Mouse (Mus musculus): ENCODE measurements around the gene Hist1h2ai.
"Not testable (repeated sequence)": the region's sequence is repeated elsewhere in the genome, so short reads cannot be mapped to it uniquely, and the experiment has no call there.

Gene Hist1h2ai

DNA sequence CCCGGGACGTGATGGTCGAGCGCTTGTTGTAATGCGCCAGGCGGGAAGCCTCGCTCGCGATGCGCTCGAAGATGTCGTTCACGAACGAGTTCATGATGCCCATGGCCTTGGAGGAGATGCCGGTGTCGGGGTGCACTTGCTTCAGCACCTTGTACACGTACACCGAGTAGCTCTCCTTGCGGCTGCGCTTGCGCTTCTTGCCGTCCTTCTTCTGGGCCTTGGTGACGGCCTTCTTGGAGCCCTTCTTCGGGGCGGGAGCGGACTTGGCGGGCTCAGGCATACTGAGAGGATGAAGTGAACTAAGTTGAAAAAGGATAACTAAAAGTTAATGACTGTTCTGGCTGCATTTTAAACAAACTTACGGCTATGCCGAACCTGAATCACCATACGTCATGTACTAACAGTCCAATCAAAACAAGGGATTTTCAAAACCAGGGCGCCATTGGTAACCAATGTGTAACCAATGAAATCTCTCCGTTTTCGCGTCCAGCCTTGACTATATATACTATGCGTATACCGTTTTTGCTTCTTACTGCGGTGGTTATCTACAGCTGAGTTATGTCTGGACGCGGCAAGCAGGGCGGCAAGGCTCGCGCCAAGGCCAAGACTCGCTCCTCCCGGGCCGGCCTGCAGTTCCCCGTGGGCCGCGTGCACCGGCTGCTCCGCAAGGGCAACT, at the start of gene Hist1h2ai, which contains the start of gene Hist1h2bl:
Hist1h2ai (plus strand) TSS at position 559 of the 676 bp plus-strand sequence.
Hist1h2bl (minus strand) TSS at position 280 of the 676 bp plus-strand sequence.
- peak; percentile 51 for DNase-seq

GRCm38 (mm10) chr13:21677305-21677704, 38.9 kb upstream of the Hist1h2ai start, which contains the start of gene Olfr1360:
Olfr1360 (minus strand) TSS chr13:21677405.
- DNase-seq, result no peak

- no peak for DNase-seq
Measured at GRCm38 (mm10) chr13:21697811-21698210, 18.4 kb upstream of the Hist1h2ai start, which contains the start of gene Olfr1359. Olfr1359 (plus strand) TSS chr13:21698111.

- no peak for DNase-seq
Measured at GRCm38 (mm10) chr13:21706669-21707068, 9.6 kb upstream of the Hist1h2ai start.

DNA sequence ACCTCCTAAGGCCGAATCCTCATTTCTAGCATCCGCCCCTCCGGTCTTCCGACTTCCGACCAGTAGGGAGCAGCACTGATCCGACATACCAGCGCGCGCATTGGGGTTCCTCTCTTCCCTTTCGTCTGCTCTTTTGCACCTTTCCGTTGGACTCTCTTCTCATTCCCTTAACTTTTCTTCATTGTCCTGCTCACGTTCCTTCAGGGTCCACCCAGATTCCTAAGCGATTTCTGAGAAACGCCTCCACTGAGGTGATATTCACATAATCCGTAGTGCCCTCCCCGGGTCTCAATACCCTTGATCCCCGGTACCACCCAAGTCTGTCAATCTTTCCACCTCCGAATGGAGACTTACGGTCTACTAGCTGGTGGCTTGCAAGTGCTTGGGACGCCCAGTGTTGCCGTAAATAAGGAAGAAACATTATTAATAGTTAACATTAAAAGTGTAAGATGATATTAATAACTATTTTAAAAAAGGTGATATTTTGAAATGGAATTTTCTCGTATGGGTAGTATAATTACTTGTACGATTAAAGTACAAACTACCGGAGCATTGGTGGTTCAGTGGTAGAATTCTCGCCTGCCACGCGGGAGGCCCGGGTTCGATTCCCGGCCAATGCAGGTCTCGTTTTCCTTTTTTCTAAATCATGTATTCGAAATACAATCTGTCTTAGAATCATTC, 6.1 kb upstream of the Hist1h2ai start:
- DNase-seq, result peak; percentile 89

- peak; percentile 76 for DNase-seq
Measured at GRCm38 (mm10) chr13:21710821-21711525, 5.2 kb upstream of the Hist1h2ai start.

DNA sequence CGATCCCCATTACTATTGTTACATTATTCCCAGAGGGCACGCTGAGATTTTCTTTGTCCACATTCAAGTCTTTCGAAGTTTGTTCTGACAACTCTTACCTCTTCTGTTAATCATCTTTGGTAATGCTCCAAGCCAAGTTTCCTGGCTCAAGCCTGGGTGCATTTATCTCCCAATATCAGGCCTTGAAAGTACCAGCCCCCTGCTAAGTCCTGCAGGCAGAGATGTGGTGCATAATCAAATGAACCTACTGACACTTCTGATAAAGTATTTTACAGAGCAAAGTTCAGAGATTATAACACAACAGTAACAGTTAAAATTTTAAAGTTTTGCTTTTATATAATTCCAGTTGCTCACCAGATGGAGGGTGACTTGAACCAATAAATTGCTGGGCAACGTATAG, 4.5 kb upstream of the Hist1h2ai start:
- DNase-seq, result no peak

DNA sequence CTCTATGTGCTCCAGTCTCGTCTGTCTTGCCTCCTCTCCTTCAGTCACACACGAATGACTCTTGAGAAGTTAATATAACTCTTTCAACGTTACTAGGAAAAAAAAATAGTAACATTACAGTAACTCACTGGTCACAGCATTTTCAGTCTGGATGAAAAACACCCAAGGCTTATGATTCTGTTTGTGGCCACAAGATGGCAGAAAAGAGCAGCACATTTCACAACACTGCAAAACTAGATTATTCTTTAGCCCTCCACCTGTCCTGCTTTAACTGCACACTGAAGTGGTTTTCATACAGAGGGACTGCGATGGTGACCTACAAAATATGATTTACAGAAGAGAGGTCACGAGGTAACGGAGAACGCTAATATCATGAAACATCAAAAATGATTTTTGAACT, 1.5 kb upstream of the Hist1h2ai start:
- no peak for DNase-seq

GRCm38 (mm10) chr13:21715131-21715863, 925 bp upstream of the Hist1h2ai start:
- DNase-seq, result no peak

DNA sequence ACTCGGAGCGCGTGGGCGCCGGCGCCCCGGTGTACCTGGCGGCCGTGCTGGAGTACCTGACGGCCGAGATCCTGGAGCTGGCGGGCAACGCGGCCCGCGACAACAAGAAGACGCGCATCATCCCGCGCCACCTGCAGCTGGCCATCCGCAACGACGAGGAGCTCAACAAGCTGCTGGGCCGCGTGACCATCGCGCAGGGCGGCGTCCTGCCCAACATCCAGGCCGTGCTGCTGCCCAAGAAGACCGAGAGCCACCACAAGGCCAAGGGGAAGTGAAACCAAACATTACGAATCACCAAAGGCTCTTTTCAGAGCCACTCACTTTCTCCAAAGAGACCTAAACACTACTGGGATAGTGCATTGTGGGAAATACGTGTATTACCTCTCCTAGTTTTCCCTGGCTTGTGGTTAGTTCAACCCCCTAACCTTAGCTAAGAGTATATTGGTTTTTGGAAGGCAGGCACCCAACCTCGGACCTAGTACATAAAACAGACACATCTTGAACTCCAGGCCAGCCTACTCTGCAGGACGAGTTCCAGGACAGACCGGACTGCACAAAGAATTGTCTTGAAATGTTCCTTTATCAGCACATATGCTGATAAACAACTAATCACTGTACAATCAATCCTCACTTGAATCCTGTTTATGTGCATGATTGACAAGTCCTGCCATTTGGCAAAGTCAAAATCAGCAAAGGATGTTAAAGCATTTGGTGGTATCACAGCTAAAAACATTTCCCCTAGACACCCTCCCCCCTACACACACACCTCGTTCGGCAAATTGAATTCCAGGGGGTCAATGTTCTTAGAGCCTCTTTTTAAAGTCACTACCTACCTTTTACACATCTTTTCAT, 544 bp downstream of the Hist1h2ai start:
- DNase-seq, result not testable (repeated sequence)

DNA sequence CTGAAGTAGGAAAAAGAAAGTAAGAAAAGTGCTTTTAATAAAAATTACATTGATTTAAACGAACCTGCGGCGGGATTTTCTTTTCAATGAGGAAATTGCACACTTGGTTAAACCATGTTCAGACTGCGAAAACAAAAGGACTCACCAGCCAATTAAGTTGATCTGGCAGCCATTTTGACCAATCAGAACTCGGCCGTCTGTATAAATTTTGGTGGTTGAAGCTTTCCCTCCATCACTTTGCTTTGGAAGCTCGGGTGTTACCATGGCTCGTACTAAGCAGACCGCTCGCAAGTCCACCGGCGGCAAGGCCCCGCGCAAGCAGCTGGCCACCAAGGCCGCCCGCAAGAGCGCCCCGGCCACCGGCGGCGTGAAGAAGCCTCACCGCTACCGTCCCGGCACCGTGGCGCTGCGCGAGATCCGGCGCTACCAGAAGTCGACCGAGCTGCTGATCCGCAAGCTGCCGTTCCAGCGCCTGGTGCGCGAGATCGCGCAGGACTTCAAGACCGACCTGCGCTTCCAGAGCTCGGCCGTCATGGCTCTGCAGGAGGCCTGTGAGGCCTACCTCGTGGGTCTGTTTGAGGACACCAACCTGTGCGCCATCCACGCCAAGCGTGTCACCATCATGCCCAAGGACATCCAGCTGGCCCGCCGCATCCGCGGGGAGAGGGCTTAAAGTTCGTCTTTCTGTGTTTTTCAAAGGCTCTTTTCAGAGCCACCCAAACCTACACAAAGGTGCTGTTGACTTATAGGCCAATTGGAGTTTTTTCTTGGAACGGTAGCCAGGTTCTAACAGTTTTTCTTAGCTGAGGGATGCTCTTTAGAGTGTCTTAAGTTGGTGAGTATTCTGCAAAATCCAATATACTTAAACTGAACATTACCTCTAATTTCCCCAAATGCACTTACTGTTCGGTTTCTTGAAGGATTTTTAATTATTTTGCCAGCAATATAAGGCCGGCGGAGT, 1.5 kb downstream of the Hist1h2ai start, which contains the start of gene Hist1h3h:
Hist1h3h (plus strand) TSS at position 263 of the 961 bp plus-strand sequence.
- peak; percentile 72 for DNase-seq

- no peak for DNase-seq
Measured at GRCm38 (mm10) chr13:21718381-21719080, 2.3 kb downstream of the Hist1h2ai start.

DNA sequence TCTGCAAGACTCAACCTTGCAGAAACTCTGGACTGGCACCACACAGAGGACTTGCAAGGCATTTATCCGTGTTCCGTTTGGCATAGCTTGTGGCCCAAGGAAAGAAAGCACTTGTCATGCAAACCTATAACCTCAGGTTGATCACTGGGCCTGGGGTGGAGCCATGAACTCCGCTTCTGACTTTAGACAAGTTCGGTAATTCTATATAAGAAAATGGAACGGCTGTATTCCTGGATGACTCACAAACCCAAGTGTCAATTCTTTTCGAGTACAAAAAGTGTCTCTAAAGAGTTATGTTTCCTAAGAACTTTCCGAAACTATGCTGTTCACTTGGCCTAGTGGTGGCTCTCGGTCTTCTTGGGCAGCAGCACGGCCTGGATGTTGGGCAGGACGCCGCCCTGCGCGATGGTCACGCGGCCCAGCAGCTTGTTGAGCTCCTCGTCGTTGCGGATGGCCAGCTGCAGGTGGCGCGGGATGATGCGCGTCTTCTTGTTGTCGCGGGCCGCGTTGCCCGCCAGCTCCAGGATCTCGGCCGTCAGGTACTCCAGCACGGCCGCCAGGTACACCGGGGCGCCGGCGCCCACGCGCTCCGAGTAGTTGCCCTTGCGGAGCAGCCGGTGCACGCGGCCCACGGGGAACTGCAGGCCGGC, 5.0 kb downstream of the Hist1h2ai start:
- DNase-seq, result not testable (repeated sequence)

GRCm38 (mm10) chr13:21721757-21722372, 5.6 kb downstream of the Hist1h2ai start, which contains the start of gene Hist1h2bm:
Hist1h2bm (plus strand) TSS chr13:21722044.
- DNase-seq, result not testable (repeated sequence)

DNA sequence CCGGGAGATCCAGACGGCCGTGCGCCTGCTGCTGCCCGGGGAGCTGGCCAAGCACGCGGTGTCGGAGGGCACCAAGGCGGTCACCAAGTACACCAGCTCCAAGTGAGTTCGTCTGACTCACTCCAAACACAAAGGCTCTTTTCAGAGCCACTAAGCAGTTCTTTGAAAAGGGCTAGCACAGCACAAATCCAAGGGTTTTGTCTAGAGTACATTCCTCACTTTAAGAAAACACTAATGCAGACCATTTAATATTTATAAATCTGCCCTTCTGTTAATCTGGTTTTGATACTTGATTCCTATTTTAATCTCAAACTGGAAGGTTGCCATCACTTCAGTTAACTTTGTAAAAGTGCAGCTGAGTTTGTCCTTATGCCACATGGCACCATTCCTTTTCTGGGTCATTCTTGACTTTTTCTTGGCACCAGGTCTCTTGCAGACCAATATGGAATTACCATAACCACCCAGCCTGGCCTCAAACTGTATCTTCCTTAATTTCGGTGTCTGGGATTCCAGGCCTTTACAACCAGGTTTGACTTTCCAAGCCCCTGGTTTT, 6.2 kb downstream of the Hist1h2ai start:
- no peak for DNase-seq

DNA sequence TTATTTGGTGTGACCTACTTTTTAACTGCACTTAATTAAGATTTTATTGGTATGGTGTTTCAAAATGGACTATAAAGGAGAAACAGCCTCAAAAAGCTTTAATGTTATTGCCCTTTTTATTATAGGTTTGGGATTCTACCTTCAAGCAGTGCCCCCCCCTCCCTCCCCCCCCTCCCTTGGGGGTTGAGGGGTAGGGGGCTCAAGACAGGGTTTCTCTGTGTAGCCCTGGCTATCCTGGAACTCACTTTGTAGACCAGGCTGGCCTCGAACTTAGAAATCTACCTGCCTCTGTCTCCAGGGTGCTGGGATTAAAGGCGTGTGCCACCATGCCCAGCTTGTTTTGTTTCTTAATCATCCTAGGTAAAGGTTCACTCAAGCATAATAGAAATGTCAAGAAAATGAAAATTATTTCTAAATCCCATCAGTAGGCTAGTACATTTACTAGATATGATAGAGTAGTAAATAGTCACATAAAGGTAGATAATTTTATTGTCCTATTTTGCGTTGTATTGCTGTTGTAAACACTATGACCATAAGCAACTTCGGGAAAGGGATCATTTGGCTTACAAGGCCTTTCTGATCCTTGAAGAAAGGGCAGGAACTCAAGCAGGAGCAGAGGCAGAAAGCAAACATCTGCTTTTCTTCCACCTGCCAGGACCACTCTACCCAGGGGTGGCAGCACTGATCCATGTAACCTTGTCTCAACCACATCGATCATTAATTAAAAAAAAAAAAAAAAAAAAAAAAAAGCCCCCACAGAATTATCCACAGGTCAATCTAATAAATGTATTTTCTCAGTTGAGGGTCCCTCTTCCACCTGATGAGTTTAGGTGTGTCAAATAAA, 7.0 kb downstream of the Hist1h2ai start:
- no peak for DNase-seq

GRCm38 (mm10) chr13:21727948-21728572, 11.8 kb downstream of the Hist1h2ai start:
- DNase-seq, result no peak

Data from right cerebral cortex, postnatal 4 days (tissue).